Mouse (Mus musculus): ENCODE data around the gene Mdfi.

- no peak for TF ChIP-seq CTCF (conservative IDR thresholded peaks at IDR 0.05; ENCODE audit: low read length)
- TF ChIP-seq POU5F1 (IDR thresholded peaks at IDR 0.05; ENCODE audit: borderline replicate concordance, low read length): no peak
Measured at GRCm38 (mm10) chr17:47812200-47812599, 22.3 kb downstream of the Mdfi start.
